Mouse (Mus musculus): ENCODE data around the gene Lrp4. TPM values are rescaled to one million over a fixed set of nuclear protein-coding genes. Genes with fewer than 3 reads are reported as not detected.

Gene Lrp4
- 4.5 and 5.3 TPM in 2 replicates for polyA plus RNA-seq (2015; fragmentation: Nextera tagmentation; extraction: Ambion mirVana)

DNA sequence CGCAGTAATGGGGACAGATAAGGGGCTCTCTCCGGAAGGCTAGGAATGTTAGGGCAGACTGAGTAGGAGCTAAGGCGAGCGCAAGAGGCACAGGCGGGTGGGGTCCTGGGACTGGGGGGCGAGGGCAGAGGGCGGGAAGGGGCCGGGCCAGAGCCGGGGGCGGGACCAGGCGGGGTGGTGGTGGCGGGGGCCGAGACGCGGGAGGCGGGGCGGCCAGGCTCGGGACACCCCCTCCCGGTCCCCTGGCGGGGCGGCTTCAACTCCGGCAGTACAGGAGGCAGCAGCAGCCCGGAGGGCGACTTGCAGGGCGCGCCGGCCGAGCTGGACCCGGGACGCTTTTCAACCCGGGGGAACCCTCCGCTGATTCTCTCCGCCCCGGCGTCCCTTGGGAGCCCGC, at the start of gene Lrp4:
Gene Lrp4 (plus strand): TSS at position 253 of the 397 bp plus-strand sequence.
- H3K9ac ChIP-seq (ENCODE audit: low read depth, low read length): peak within 1 kb of the TSS; percentile 65
- H3K27ac ChIP-seq (ENCODE audit: low read depth, low read length): peak within 1 kb of the TSS; percentile 76
- peaks cover 2% of the 10 kb centered on the region; the same call in 1 of the 2 replicates for H3K9me3 ChIP-seq (ENCODE audit: control insufficient read depth, low read length)
- H3K36me3 ChIP-seq (ENCODE audit: control insufficient read depth, insufficient read depth, low read length): no peaks in the 10 kb centered on the region
- WGBS: 0% methylated on average over 26 of the region's 36 CpGs
- peak within 1 kb of the TSS; percentile 99 for H3K4me2 ChIP-seq (ENCODE audit: low read length)
- no peaks in the 10 kb centered on the region for H3K27me3 ChIP-seq (replicated peaks; ENCODE audit: control insufficient read depth, insufficient read depth, low read length)
- peak within 1 kb of the TSS; percentile 68 for H3K4me3 ChIP-seq (ENCODE audit: low read length)
- ATAC-seq: peak; percentile 64
- H3K4me1 ChIP-seq (ENCODE audit: control insufficient read depth, insufficient read depth, low read depth, low read length): peaks cover 22% of the 10 kb centered on the region

DNA sequence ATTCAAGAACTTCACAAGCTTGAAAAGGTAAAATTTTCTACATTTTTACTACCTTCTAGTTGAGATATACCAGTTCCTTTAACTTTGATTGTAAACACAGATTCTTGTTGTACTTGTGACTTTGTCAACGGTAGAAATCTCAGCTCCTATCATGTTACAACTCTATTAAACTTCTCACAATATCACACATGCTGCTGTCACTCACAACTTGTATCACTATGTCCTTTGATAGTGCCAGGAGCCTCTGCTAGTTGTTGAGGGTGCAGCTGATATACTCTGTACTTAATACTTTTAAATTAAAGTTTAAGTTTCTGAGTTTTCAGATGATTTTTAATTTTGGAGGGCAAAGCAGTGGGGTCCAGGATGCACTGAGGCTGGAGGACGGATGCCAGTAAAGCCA, 49.3 kb upstream of the Lrp4 start:
- no peak for ATAC-seq
- H3K9ac ChIP-seq (ENCODE audit: low read depth, low read length): no peak overlapping the region
- no peak overlapping the region for H3K27ac ChIP-seq (ENCODE audit: low read depth, low read length)
- H3K4me2 ChIP-seq (ENCODE audit: low read length): no peak overlapping the region
- no peaks in the 10 kb centered on the region for H3K36me3 ChIP-seq (ENCODE audit: control insufficient read depth, insufficient read depth, low read length)
- no peaks in the 10 kb centered on the region for H3K27me3 ChIP-seq (replicated peaks; ENCODE audit: control insufficient read depth, insufficient read depth, low read length)
- no peak overlapping the region for H3K4me3 ChIP-seq (ENCODE audit: low read length)
- H3K4me1 ChIP-seq (ENCODE audit: control insufficient read depth, insufficient read depth, low read depth, low read length): 0 out of 2 replicates have a peak, but pooled peaks cover 3% of the 10 kb centered on the region
- no peaks in the 10 kb centered on the region for H3K9me3 ChIP-seq (ENCODE audit: control insufficient read depth, low read length)
- 88% methylated on average over 2 of the region's 2 CpGs for WGBS

DNA sequence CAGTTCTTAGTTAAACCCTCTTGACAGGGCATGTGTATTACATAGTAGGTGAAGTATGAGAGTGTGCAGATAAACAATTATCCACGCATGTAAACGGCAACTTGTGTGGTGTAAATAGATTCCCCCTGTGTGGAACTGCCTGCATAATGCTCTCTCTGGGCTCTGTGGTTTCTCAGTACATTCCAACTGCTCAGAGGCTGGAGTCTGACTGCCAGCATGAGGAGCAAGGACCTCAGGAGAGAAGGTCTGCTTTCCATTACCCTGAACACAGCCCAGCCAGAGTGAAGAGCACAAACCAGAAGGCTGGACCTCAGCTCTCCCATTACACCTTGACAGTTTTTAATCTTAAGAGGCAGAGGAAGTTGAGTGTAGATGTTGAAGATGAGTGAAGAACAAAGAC, 45.8 kb upstream of the Lrp4 start:
- Histone ChIP-seq H3K9me3 (ENCODE audit: control insufficient read depth, low read length) (no peaks in the 10 kb centered on the region), H3K27ac (ENCODE audit: low read depth, low read length) (no peak overlapping the region), H3K27me3 (replicated peaks; ENCODE audit: control insufficient read depth, insufficient read depth, low read length) (no peaks in the 10 kb centered on the region), H3K4me2 (ENCODE audit: low read length) (no peak overlapping the region), H3K9ac (ENCODE audit: low read depth, low read length) (no peak overlapping the region), H3K4me1 (ENCODE audit: control insufficient read depth, insufficient read depth, low read depth, low read length) (0 out of 2 replicates have a peak, but pooled peaks cover 3% of the 10 kb centered on the region), H3K36me3 (ENCODE audit: control insufficient read depth, insufficient read depth, low read length) (no peaks in the 10 kb centered on the region), H3K4me3 (ENCODE audit: low read length) (no peak overlapping the region)
- ATAC-seq: no peak
- 62% methylated on average over 2 of the region's 2 CpGs for WGBS

DNA sequence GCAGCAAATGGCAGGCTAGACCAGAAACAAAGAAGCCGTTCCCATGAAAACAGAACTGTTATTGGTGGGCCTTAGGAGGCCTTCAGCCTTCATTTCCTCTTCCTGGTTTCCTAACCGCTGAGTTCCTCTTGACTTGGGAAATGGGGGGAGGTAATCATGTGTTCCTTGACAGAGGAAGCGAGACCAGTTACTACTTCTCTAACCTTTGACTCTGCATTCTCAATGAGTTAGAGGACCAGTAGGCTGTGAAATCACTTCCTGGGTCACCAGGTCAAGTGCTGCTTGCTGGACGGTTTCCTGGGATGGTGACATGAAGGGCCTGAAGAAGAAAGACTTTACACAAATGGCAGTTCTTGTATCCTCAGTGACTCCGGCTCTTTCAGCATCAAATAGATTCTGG, 45.0 kb upstream of the Lrp4 start:
- no peak overlapping the region for H3K27ac ChIP-seq (ENCODE audit: low read depth, low read length)
- no peak for ATAC-seq
- H3K4me3 ChIP-seq (ENCODE audit: low read length): no peak overlapping the region
- no peaks in the 10 kb centered on the region for H3K36me3 ChIP-seq (ENCODE audit: control insufficient read depth, insufficient read depth, low read length)
- H3K9me3 ChIP-seq (ENCODE audit: control insufficient read depth, low read length): no peaks in the 10 kb centered on the region
- WGBS: 68% methylated on average over 5 of the region's 5 CpGs
- no peak overlapping the region for H3K4me2 ChIP-seq (ENCODE audit: low read length)
- no peaks in the 10 kb centered on the region for H3K27me3 ChIP-seq (replicated peaks; ENCODE audit: control insufficient read depth, insufficient read depth, low read length)
- H3K9ac ChIP-seq (ENCODE audit: low read depth, low read length): no peak overlapping the region
- H3K4me1 ChIP-seq (ENCODE audit: control insufficient read depth, insufficient read depth, low read depth, low read length): 0 out of 2 replicates have a peak, but pooled peaks cover 3% of the 10 kb centered on the region

DNA sequence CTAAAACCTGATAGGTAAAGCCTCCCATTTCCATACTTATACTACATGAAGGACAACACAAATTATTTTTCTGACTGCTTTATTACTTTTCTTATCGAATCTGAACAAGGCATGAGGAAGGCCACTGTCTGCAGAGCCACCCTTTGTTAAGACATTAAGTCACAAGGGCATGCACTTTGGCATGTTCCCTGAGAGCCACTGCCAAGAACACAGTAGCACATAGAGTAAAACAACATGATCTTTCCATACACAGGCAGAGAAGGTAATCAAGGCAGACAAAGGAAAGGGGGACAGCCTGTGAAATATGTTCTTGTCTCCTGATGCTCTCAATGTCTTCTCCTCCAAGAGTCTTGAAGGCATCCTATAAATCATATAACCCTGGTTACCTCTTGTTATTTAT, 43.5 kb upstream of the Lrp4 start:
- no peaks in the 10 kb centered on the region for H3K36me3 ChIP-seq (ENCODE audit: control insufficient read depth, insufficient read depth, low read length)
- H3K4me2 ChIP-seq (ENCODE audit: low read length): no peak overlapping the region
- H3K9ac ChIP-seq (ENCODE audit: low read depth, low read length): no peak overlapping the region
- H3K4me3 ChIP-seq (ENCODE audit: low read length): no peak overlapping the region
- H3K27ac ChIP-seq (ENCODE audit: low read depth, low read length): no peak overlapping the region
- no peaks in the 10 kb centered on the region for H3K9me3 ChIP-seq (ENCODE audit: control insufficient read depth, low read length)
- H3K27me3 ChIP-seq (replicated peaks; ENCODE audit: control insufficient read depth, insufficient read depth, low read length): no peaks in the 10 kb centered on the region
- 68% methylated on average over 1 of the region's 1 CpGs for WGBS
- ATAC-seq: no peak
- H3K4me1 ChIP-seq (ENCODE audit: control insufficient read depth, insufficient read depth, low read depth, low read length): 0 out of 2 replicates have a peak, but pooled peaks cover 3% of the 10 kb centered on the region

DNA sequence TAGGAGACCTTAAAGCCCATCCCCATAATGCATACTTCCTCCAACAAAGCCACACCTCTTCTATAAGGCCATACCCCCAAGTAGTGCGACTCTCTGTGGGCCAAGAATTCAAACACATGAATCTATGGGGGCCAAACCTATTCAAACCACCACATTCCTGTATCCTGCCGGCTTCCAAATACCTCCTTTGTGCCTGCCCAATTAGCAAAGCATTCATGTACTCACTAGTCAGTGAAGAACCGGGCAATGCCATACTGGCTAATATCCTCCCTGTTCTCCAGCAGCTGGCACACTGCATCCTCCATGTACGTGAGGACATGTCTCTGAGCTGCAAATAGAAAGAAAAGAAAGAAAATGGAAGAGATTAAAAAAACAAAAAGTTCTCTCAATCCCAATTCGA, 35.7 kb upstream of the Lrp4 start:
- Histone ChIP-seq H3K4me3 (ENCODE audit: low read length) (no peak overlapping the region), H3K4me2 (ENCODE audit: low read length) (no peak overlapping the region), H3K4me1 (ENCODE audit: control insufficient read depth, insufficient read depth, low read depth, low read length) (no peaks in the 10 kb centered on the region), H3K27me3 (replicated peaks; ENCODE audit: control insufficient read depth, insufficient read depth, low read length) (no peaks in the 10 kb centered on the region), H3K27ac (ENCODE audit: low read depth, low read length) (no peak overlapping the region), H3K9me3 (ENCODE audit: control insufficient read depth, low read length) (no peaks in the 10 kb centered on the region), H3K9ac (ENCODE audit: low read depth, low read length) (no peak overlapping the region), H3K36me3 (ENCODE audit: control insufficient read depth, insufficient read depth, low read length) (peaks cover 12% of the 10 kb centered on the region)
- WGBS: 69% methylated on average over 5 of the region's 5 CpGs
- ATAC-seq: no peak

DNA sequence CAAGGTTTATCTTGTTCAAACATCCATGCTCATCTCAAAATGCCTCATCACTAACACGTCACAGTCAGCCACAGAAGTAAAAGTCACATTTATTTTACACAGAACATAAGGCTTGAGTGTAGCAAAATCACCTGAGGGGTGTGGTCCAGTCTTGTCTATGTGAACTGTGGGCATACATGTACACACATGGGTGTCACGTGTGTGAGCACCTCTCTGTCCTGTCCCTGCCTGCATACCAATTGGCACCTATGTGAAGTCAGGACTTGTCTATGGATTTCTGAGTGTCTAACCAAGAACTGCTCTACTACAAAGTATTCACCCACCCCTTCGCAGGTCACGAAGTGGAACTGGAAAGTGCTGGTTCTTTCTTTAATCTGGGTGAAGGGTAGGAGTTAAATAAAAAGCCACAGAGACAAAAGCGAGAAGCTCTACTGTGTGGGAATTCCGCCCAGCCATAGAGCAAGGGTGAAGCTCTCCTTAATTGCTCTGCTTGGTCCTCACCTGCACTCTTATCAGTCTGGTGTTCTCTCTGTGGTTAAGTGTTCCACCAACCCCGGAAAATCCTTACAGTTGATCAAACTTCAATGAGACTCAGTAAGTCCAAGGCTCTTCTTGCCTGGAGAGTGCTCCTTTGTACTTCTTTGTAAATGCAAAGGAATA, 33.1 kb upstream of the Lrp4 start:
- H3K4me1 ChIP-seq (ENCODE audit: control insufficient read depth, insufficient read depth, low read depth, low read length): no peaks in the 10 kb centered on the region
- peaks cover 12% of the 10 kb centered on the region for H3K36me3 ChIP-seq (ENCODE audit: control insufficient read depth, insufficient read depth, low read length)
- H3K9ac ChIP-seq (ENCODE audit: low read depth, low read length): no peak overlapping the region
- H3K9me3 ChIP-seq (ENCODE audit: control insufficient read depth, low read length): no peaks in the 10 kb centered on the region
- no peak overlapping the region for H3K4me3 ChIP-seq (ENCODE audit: low read length)
- no peaks in the 10 kb centered on the region for H3K27me3 ChIP-seq (replicated peaks; ENCODE audit: control insufficient read depth, insufficient read depth, low read length)
- no peak for ATAC-seq
- H3K27ac ChIP-seq (ENCODE audit: low read depth, low read length): no peak overlapping the region
- 85% methylated on average over 7 of the region's 7 CpGs for WGBS
- no peak overlapping the region for H3K4me2 ChIP-seq (ENCODE audit: low read length)

DNA sequence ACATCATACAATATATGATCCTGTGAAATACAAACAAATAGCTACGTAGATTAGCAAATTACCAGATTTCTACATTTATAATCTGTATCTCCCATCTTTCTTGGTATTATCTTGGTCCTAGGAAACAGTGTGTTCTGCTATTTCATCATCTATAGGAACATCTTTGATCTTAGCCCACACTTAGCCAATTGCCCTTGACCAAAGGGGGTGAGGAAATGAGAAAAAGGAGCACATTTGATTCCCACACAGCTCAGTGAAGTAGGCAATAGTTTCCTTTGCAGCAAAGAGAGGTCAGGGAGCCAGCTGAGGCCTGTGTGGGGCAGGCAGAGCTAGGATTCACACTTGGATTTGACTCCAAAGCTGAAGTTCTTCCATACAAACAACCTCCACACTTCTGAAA, 31.0 kb upstream of the Lrp4 start:
- H3K4me3 ChIP-seq (ENCODE audit: low read length): no peak overlapping the region
- H3K4me1 ChIP-seq (ENCODE audit: control insufficient read depth, insufficient read depth, low read depth, low read length): peaks cover 12% of the 10 kb centered on the region
- peaks cover 8% of the 10 kb centered on the region for H3K36me3 ChIP-seq (ENCODE audit: control insufficient read depth, insufficient read depth, low read length)
- no peaks in the 10 kb centered on the region for H3K9me3 ChIP-seq (ENCODE audit: control insufficient read depth, low read length)
- no peak for ATAC-seq
- no peak overlapping the region for H3K9ac ChIP-seq (ENCODE audit: low read depth, low read length)
- H3K27ac ChIP-seq (ENCODE audit: low read depth, low read length): no peak overlapping the region
- H3K4me2 ChIP-seq (ENCODE audit: low read length): no peak overlapping the region
- H3K27me3 ChIP-seq (replicated peaks; ENCODE audit: control insufficient read depth, insufficient read depth, low read length): no peaks in the 10 kb centered on the region
- WGBS: 81% methylated on average over 1 of the region's 1 CpGs

DNA sequence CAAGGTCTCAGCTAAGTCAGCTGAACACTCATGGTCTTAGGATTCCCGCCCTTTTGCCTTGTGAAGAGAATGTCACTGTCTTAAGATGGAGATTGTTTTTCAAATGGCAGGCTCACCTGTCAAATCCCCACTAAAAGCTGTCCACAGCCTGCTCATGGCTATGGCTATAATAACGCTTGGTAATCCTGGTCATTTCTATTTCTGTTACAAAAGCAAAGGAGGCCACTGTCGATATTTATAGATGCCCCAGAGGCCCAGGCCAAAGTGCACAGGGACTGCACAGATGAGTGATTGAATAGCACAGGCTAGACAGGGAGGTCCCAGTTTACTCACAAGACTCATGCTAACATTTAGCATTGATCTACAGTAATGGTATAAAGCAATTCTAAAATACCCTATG, 28.2 kb upstream of the Lrp4 start:
- WGBS: 82% methylated on average over 3 of the region's 3 CpGs
- H3K9me3 ChIP-seq (ENCODE audit: control insufficient read depth, low read length): no peaks in the 10 kb centered on the region
- no peak overlapping the region; the same call in 1 of the 2 replicates for H3K27ac ChIP-seq (ENCODE audit: low read depth, low read length)
- H3K4me1 ChIP-seq (ENCODE audit: control insufficient read depth, insufficient read depth, low read depth, low read length): peaks cover 12% of the 10 kb centered on the region
- H3K4me2 ChIP-seq (ENCODE audit: low read length): no peak overlapping the region
- H3K9ac ChIP-seq (ENCODE audit: low read depth, low read length): no peak overlapping the region
- H3K36me3 ChIP-seq (ENCODE audit: control insufficient read depth, insufficient read depth, low read length): no peaks in the 10 kb centered on the region
- H3K27me3 ChIP-seq (replicated peaks; ENCODE audit: control insufficient read depth, insufficient read depth, low read length): no peaks in the 10 kb centered on the region
- no peak overlapping the region for H3K4me3 ChIP-seq (ENCODE audit: low read length)
- ATAC-seq: no peak

Measured in hindbrain, embryonic 16.5 days (tissue).